Mouse (Mus musculus): ENCODE measurements around the gene Zxdb. TPM values are rescaled to one million over a fixed set of nuclear protein-coding genes. Genes with fewer than 3 reads are reported as not detected.
"Not testable (repeated sequence)": the region's sequence is repeated elsewhere in the genome, so short reads cannot be mapped to it uniquely, and the experiment has no call there.

The Zxdb gene
- 7.0 and 7.3 TPM in 2 replicates for total RNA-seq (2012; rRNA removed)
- total RNA-seq (2014; rRNA removed) = 7.5 and 7.7 TPM in 2 replicates
- 2.6 and 3.5 TPM in 2 replicates for polyA plus RNA-seq (2012; ENCODE audit: insufficient read length, low read depth)

DNA sequence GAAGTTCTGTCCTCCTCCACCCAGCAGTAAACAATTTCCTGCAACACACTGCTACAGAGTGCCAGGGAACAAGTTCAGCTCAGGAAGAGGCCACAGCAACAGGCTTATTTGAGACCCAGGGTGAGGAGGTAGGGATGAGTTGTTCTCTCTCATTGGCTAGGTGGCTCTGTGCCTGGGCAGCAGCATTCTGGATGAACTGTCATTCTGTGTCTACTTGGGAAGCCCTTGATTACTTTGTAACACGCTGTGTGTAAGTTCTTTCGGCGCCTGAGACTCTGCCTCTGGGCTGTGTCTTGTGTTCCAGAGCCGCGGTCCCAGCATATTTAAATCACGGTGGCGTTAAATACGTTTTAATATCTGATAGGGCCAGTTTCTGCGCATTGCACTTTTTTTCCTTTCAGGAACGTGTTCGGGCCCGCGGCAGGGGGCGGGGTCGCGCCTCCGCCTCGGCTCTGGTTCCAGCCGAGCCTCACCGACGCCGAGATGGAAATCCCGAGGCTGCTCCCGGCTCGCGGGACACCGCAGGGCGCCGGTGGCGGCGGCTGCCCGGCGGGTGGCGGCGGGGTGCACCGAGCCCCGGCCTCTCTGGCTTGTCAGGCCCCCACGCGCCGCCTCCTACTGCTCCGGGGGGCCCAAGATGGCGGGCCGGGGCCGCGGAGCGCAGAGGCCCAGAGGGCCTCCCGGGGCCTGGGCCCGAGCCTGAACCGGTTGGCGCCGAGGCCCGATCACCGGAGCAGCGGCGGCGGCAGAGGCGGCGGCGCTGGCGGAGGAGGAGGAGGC is at the start of gene Zxdb:
Zxdb (plus strand) TSS at position 378 of the 780 bp plus-strand sequence.
- H3K9ac ChIP-seq (ENCODE audit: insufficient read depth, low read depth); DNase-seq (ENCODE audit: extremely low read depth); H3K27me3 ChIP-seq (replicated peaks); in situ Hi-C loops (cut with MboI; ENCODE audit: low pct_ligation_motif_present, low pct_unique_long_range_greater_than_20kb, low sequenced_read_pairs); H3K36me3 ChIP-seq (replicated peaks in 1 of 2; ENCODE audit: control insufficient read depth in 1 of 2, insufficient read depth in 1 of 2, low read length in 1 of 2); H3K79me2 ChIP-seq (replicated peaks; ENCODE audit: control insufficient read depth, extremely low read depth, insufficient read depth, poor library complexity, severe bottlenecking); H3K4me2 ChIP-seq (ENCODE audit: insufficient read depth, low read depth, poor library complexity, severe bottlenecking); H3K4me1 ChIP-seq (ENCODE audit: control insufficient read depth in 1 of 2, insufficient read depth in 2 of 2); H3K9me3 ChIP-seq (replicated peaks; ENCODE audit: low read length); dilution Hi-C loops (cut with MboI; ENCODE audit: extremely low pct_ligation_motif_present, extremely low pct_unique_long_range_greater_than_20kb, low sequenced_read_pairs); H3K27ac ChIP-seq (ENCODE audit: insufficient read depth, low read depth): not testable (repeated sequence)
- H3K4me3 ChIP-seq (replicated peaks in 1 of 3; ENCODE audit: low read depth in 2 of 3, low read length in 2 of 3, poor library complexity in 1 of 3) = peak within 1 kb of the TSS in 1 of 3 experiments; percentile 41

DNA sequence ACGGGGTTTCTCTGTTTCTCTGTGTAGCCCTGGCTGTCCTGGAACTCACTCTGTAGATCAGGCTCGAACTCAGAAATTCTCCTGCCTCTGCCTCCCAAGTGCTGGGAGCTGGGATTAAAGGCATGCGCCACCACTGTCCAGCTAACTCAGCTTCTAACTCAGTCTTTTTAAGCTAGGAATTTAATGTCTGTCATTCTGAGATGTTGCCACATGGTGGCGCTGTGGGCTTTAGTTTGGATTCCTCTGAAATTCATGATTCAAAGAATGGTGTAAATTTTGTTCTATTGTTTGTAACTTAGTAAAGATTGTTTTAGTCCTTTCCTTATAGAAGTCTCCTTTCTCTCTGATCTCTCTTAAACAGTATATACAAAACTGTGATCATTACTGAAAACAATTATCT is 49.4 kb upstream of the Zxdb start:
- Histone ChIP-seq H3K9ac (ENCODE audit: insufficient read depth, low read depth) (no peak overlapping the region), H3K27ac (ENCODE audit: insufficient read depth, low read depth) (no peak overlapping the region), H3K9me3 (replicated peaks; ENCODE audit: low read length) (no peaks in the 10 kb centered on the region), H3K36me3 (replicated peaks in 1 of 2; ENCODE audit: control insufficient read depth in 1 of 2, insufficient read depth in 1 of 2, low read length in 1 of 2) (no peaks in the 10 kb centered on the region), H3K4me1 (ENCODE audit: control insufficient read depth in 1 of 2, insufficient read depth in 2 of 2) (no peaks in the 10 kb centered on the region), H3K27me3 (replicated peaks) (no peaks in the 10 kb centered on the region), H3K4me3 (replicated peaks in 1 of 3; ENCODE audit: low read depth in 2 of 3, low read length in 2 of 3, poor library complexity in 1 of 3) (no peak overlapping the region), H3K79me2 (replicated peaks; ENCODE audit: control insufficient read depth, extremely low read depth, insufficient read depth, poor library complexity, severe bottlenecking) (no peaks in the 10 kb centered on the region), H3K4me2 (ENCODE audit: insufficient read depth, low read depth, poor library complexity, severe bottlenecking) (no peak overlapping the region)
- TF ChIP-seq JUND (conservative IDR thresholded peaks at IDR 0.05; ENCODE audit: low read depth, low read length) = no peak
- no peak for TF ChIP-seq CHD2 (IDR thresholded peaks at IDR 0.05; ENCODE audit: low read length)
- TF ChIP-seq SMC3 (IDR thresholded peaks at IDR 0.05; ENCODE audit: low read depth, low read length) = peak; percentile 57
- no peak for TF ChIP-seq JUN (IDR thresholded peaks at IDR 0.05; ENCODE audit: insufficient read depth, low read depth, low read length)
- no peak for TF ChIP-seq MEF2A (IDR thresholded peaks at IDR 0.05; ENCODE audit: borderline replicate concordance, low read depth, low read length)
- peak; percentile 72 for TF ChIP-seq RAD21 (IDR thresholded peaks at IDR 0.05; ENCODE audit: low read depth, low read length)
- no peak for TF ChIP-seq MAZ (IDR thresholded peaks at IDR 0.05; ENCODE audit: low read depth, low read length)
- no peak for TF ChIP-seq USF1 (IDR thresholded peaks at IDR 0.05; ENCODE audit: low read depth, low read length)
- TF ChIP-seq CTCF (conservative IDR thresholded peaks at IDR 0.05 in 1 of 2, IDR thresholded peaks at IDR 0.05 in 1 of 2; ENCODE audit: low read depth in 2 of 2, low read length in 2 of 2) = peak; percentile 15 to 72; a peak in 2 of 4 replicates
- dilution Hi-C loops (cut with MboI; ENCODE audit: extremely low pct_ligation_motif_present, extremely low pct_unique_long_range_greater_than_20kb, low sequenced_read_pairs) (no loop called here), in situ Hi-C loops (cut with MboI; ENCODE audit: low pct_ligation_motif_present, low pct_unique_long_range_greater_than_20kb, low sequenced_read_pairs) (no loop called here)
- DNase-seq (ENCODE audit: extremely low read depth) = peak; percentile 38

DNA sequence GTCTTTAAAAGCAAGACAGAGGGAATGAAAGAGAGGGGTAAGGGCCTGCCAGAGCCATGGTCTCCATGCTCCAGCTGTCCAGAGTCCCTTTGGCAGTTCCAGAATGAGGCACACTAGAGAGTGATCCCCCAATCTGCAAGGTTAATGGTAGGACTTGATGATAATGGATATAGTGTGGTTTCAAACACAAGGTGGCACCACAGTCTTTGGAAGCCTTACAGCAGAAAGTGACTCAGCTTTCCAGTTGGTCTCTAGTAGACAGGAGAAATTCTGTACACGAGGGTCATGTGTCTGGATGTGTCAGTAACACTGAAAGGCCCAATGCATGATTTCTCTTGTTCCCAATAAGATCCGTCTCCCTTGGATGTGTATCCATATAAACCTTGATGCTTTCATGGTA is 42.8 kb upstream of the Zxdb start:
- H3K36me3 ChIP-seq (replicated peaks in 1 of 2; ENCODE audit: control insufficient read depth in 1 of 2, insufficient read depth in 1 of 2, low read length in 1 of 2); H3K4me2 ChIP-seq (ENCODE audit: insufficient read depth, low read depth, poor library complexity, severe bottlenecking); H3K79me2 ChIP-seq (replicated peaks; ENCODE audit: control insufficient read depth, extremely low read depth, insufficient read depth, poor library complexity, severe bottlenecking); H3K9me3 ChIP-seq (replicated peaks; ENCODE audit: low read length); H3K9ac ChIP-seq (ENCODE audit: insufficient read depth, low read depth); H3K27ac ChIP-seq (ENCODE audit: insufficient read depth, low read depth); H3K4me1 ChIP-seq (ENCODE audit: control insufficient read depth in 1 of 2, insufficient read depth in 2 of 2); in situ Hi-C loops (cut with MboI; ENCODE audit: low pct_ligation_motif_present, low pct_unique_long_range_greater_than_20kb, low sequenced_read_pairs); H3K4me3 ChIP-seq (replicated peaks in 1 of 3; ENCODE audit: low read depth in 2 of 3, low read length in 2 of 3, poor library complexity in 1 of 3); DNase-seq (ENCODE audit: extremely low read depth); H3K27me3 ChIP-seq (replicated peaks); dilution Hi-C loops (cut with MboI; ENCODE audit: extremely low pct_ligation_motif_present, extremely low pct_unique_long_range_greater_than_20kb, low sequenced_read_pairs): not testable (repeated sequence)

Measured in CH12.LX (cell line).